Mouse (Mus musculus): ENCODE data around the gene Tsr2.

Gene Tsr2

DNA sequence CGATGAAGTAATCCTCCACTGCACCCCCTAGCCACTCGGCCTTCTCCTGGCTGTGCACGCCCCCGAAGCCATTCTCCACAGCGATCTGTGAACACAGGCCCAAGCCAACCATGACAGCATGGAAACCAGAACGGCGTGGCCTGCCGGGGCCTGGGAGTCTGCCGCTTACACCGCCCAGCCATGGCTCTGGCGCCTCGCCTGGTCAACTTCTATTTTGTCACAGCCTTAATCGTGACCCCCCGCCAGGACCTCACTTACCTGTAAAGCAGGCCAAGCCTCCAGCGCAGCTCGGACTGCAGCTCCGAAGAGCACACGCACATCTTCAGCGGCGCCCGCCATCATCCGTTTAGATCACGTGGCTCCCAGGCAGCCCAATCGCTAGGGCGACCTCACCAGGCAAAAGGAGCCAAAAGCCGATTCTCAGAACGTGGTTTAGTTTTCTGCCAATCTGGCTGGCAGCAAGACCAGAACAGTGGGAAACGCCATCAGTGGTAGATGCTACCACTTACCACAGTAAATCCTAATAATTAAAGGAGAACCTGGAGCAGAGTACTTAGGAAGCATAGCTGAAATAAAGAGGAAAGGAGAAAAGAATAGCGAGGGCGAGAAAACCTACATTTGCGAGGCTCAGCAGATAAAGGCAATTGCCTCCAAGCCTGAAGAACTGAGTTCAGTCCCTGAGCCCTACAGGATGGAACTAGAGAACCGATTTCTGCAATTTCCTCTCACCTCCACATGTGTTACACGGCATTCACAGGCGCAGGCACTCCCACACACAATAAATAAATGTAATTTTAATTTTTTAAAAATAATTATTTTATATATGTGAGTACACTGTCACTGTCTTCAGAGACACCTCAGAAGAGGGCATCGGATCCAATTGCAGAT, at the start of gene Tsr2:
Gene Tsr2 (minus strand): TSS at position 373 of the 888 bp plus-strand sequence.
- DNase-seq = peak; percentile 76 to 82

DNA sequence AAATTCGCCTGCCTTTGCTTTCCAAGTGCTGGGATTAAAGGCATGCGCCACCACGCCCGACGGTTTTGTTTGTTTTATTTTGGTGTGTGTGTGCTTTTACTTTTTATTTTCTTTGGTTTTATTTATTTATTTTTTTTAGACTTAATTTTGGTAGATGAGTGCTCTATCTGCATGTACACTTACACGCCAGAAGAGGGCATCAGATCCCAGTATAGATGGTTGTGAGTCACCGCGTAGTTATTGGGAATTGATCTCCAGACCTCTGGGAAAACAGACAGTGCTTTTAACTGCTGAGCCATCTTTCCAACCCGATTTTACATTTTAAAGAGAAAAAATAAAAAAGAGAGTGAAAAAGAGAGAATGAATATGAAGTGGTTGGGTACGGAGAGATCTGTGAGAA, 36.4 kb upstream of the Tsr2 start:
- DNase-seq = peak in 1 of 2 experiments; percentile 2

DNA sequence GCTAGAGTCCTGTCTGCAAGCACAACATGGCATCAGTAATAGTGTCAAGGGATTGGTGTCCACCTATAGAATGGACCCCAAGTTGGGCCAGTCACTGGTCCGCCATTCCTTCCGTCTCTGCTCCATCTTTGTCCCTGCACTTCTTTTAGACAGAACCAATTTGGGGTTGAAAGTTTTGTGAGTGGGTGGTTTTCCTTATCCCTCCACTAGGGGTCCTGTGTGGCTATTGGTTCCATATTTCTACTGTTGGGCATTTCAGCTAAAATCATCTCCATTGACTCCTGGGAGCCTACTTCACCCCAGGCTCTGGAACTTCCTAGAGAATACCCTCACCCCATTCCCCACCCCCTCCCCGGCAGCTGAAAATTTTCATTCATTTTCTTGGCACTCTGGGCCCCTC, 34.1 kb upstream of the Tsr2 start:
- no peak for DNase-seq

DNA sequence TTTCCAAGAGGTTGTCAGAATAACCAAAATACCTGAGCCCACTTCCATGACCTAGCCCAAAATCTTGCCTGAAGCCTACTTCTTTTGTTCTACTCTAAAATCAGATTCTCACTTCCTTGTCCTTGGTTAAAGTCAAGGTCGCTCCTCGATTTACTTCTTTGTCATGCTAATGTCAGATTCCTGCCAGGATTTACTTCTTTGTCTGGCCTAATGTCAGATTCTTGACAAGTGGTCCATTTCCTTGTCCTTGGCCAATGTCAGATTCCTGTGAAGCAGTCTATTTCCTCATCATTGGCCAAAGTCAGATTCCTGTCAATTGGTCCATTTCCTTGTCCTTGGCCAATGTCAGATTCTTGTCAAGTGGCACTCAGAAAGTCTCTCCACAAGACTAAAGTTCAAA, 27.6 kb upstream of the Tsr2 start:
- DNase-seq = no peak

DNA sequence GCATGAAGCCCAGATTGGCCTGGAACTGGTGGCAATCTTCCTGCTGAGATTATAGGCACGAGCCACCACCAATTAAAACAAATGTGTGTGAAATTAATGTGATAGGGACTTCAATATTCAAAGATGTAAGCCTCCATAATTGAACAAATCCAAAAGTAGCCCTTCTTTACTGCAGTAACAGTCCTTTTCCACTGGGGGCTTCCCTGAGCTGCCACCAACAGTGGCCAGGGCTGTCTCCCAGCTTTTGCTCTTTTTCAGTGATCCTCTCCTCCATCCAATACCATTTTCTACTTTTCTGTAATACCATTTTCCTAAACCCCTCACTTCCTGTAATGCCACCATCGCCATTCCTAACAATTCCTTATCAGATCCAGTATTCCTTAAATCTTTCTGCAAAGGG, 21.1 kb upstream of the Tsr2 start:
- DNase-seq = peak; percentile 18 to 29

DNA sequence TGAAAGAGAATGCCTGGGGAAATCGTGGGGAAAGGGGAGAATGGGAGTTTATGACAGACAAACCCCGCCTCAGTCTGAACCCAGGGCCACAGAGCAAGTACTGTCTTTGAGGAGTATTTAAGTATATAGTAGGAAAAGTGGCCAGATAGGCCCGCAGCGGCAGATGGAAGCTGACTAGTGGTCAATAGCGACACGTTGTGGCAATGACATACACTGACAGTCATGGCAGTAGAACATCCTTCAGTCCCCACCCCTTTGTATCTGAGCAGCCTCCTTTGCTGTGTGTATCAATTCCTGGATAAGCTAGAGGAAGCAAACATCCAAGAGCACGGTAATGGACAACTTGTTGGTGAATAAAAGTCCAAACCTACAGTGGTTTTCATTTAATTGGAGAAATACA, 20.5 kb upstream of the Tsr2 start:
- peak; percentile 44 to 47 for DNase-seq

DNA sequence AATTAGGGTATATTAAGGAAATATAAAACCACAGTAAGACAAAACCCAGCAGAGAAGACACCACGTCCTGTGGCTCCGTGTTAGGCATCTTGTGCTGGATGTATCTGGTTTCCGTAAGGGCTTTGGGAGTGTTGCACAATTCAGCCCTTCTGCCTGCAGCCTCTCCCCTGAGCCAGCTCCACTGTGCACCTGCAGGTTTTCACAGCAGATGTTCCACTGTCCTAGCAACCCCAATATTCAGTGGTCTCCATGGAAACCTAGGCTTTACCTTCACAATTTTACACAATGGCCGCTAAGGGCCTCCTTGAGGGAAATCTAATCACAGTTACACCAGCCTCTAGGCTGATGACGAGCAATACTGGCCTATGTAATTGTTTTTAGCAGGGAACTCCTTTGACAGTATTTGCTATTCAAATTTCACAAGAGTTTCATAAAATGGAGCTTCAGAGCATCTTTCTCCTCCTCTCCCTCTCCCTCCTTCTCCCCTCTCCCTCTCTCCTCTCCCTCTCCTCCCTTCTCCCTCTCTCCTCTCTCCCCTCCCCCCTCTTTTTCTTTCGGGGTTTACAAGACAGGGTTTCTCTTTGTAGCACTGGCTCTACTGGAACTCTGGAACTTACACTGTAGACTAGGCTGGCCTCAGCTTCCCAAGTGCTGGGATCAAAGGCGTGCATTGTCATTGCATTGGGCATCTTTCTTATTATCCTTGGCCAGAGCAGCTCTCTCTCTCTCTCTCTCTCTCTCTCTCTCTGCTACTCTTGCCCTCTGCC, 11.1 kb upstream of the Tsr2 start:
- DNase-seq = no peak

DNA sequence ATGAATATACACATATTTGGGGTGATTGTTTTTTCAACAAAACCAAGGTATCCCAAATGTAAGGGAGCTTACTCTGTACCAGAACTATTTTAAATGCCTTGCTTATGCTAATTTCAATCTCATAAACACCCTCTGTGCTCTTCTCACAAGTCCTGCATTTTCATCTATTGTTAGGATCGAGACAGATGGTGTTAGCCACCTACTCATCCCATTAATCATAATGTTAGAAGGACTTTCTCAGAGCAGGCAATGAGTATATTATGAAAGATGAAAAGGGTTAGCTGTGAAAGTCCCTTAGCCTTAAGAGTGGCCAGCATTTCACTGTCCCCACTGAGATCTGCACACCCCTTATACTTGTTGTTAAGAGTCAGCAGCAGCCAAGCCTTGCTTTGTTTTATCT, 8.9 kb downstream of the Tsr2 start:
- DNase-seq = no peak

DNA sequence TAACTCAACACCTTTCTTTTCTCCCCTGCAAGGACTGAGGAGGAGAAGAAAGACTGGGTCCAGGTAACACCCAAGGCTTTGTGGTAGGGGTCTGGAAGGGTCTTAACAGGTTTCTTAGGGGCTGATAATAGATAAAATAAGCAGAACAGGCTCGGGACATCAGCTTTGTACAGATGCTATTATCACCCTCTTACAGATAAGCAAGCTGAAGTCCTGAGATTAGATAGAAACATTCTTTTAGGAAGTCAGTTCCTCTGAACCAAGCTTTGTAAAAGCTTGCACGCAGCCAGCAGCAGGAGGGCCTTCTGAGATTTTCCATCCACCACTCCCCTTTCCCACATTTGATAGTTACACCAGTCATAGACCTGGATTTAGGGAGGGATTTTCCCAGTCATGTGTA, 10.7 kb downstream of the Tsr2 start:
- DNase-seq = no peak

DNA sequence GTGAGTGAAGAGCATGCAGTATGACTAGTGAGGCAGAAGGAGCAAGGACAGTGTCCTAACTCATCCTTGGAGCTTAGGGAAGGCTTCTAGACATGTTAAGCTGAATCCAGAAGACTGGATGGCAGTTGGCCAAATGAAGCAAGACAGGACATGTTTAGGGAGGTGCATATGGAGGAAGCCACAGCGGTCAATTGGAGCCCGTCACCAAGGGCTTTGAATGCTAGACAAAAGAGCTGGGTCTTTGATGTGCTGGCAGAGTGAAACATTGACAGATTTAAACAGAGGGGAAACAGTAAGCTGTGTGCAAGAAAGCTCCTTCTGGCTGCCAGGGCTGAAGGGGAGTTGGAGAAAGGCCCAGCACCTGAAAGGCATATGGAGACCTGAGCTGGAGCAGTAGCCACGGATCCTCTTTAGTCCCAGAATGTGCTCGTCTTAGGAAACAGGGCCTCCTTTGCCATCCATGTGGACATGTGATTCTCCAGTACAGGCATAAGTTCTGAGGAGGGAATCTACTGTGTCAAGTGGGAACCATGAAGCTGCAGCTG, 19.3 kb downstream of the Tsr2 start:
- peak; percentile 27 to 45 for DNase-seq

DNA sequence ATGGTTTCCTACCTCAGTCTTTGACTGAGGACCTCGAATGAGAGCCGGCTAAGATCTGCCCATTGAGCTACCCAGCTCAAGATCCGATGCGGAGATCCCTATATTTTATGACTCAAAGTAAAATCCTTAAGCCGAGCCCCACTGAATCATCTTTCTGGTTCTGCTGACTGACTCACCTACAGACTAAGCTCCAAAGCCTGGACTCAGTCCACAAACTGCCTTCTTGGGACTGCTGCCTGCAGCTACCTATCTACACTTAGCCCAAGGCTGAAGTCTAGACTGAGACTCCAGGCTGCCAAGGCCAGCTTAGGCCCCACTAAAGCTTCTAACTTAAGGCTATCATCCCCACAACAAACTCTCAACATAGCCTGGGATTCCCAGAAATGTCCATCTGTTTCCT, 20.3 kb downstream of the Tsr2 start:
- no peak for DNase-seq

DNA sequence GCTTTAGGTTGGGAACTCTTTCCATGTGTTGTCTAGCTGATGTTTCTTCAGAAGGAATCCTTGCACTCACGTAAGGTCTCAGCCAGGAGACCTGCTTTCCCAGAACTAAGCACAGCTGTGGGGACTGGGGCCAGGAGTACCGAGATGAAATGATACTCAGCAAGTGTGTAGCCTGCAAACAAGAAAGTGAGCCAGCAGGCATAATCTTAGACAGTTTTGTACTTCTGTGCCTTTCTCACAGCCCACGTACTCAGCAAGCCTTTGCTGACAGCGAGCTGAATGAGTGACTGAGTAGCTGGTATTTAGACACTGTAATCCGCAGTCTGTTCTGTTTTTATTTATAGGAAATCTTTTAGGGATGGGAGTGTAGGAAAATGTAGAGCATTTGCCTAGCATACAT, 28.5 kb downstream of the Tsr2 start:
- no peak for DNase-seq

DNA sequence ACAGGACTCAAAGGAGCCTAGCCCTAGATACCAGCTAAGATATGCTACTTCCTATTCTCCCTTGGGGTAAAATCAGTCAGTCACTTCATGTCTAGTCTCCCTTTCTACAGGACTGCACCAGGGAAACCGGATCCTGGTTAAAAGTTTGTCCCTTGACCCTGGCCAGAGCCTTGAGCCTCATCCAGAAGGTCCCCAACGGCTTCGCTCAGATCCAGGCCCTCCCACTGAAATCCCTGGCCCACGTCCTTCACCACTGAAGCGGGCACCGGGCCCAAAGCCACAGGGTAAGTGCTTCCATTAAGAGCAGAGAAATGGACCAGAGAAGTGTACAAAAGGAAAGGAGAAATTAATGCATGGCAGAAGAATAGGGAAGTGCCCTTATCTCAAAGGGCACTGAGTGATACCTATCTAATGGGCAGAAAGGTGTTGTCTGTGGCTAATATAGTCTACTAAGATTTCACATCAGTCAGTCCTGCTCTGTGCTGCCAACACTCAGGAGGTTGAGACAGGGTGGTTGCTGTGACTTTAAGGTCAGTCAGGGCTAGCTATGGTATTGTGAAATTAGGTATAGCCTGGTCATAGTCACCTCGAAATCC, 30.2 kb downstream of the Tsr2 start:
- no peak for DNase-seq

DNA sequence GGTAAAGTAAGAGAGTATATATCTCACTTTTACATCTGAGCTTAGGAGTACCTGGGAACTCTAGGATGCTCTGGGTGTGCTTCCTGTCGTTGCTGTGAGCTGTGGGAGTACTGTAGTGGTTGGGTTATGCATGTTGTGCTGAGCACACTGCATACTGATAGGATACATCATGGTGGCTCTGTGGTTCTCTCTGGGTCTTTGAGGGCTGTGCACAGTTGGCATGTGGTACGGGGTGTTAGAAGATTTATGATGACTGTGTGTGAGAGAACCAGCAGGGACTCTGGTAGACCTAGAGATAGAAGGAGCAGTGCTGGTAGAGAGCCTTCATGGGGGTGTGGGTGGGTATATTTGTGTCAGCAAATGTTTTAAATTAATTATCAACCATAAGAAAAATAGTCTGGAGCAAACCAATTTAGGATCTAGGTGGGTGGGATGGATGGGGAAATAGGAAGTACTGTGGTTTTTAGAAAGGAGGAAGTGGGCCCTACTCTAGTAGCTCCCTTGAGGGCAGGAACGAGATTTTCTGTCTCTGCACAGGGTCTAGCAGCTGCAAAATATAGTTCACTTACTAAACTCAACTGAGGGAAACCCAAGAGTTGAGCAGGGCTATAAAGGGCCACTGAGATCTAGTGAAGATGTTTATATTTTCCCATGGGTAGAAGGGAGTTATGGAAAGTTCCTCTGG, 34.6 kb downstream of the Tsr2 start:
- no peak for DNase-seq

DNA sequence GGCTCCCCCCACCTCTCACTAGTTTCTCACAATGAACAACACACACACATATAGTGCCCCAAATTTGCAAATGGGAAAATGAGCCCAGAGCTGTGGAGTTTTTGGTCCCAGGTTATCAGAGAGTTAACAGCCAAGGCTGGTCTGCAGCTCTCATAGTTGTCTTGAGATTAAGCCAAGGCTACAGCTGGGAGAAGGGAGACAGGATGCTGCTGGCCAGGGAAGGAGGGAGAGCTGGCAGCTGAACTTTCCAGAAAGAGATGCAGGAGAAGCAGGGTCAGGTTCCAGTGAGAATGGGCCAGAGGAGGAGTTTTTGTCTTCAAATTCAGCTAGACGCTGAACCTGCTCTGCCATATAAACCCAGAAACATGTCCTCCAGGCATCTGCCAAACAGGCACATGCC, 37.0 kb downstream of the Tsr2 start:
- DNase-seq = no peak

DNA sequence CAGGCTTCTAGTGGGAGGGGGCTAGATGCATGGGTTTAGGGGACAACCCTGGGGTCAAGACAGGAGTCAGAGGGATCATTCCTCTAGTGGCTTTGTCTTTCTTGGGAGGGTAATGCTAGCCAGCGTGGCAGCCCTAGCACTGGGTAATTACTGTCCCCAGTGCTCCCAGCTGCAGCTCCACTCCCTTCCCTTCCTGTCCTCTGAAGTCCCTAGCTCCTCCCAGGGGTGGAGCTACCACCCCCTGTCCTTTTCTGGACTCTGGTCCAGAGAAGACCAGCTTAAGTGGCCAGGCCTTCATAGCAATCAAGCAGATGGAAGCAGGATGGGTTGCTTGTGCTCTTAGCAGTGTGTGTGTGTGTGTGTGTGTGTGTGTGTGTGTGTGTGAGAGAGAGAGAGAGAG, 40.8 kb downstream of the Tsr2 start:
- no peak for DNase-seq

DNA sequence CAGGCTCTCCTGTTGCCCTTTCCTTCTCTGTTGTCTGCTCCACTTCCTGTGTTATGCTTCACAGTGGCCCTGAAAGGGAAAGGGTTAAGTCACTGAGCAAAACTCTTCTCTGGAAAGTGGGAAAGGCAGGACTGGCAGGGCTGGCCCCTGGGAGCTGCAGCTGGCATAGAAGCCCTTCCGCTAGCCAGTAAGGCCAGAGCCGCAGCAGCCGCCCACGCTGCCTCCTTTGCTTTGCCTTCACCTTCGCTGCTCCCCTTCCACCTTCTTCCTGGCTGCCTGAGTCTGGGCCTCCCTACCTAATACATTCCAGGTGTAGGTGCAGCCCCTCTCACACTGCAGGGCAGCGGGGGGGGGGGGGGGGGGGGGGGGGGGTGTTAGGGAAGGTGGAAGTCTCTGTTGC, 41.9 kb downstream of the Tsr2 start:
- DNase-seq = no peak

DNA sequence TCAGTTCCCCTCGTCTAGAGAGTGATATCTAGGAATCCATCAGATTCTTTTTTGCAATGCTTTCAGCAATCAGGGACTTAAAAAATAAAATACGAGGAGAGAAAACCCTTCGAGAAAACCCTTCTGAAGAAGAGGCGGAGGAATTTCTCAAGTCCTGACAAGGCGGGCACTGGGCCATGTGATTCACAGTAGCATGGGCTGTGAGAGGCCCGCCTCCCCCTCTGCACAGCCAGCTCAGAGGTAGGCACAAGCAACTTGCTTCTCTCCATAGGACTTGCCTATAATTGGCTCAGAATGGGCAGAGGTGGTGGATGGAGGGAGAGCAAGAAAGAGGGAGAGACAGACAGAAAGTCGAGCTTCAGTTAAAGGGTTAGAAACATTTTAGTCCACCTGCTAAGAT, 46.0 kb downstream of the Tsr2 start:
- peak in 1 of 2 experiments; percentile 23 for DNase-seq

DNA sequence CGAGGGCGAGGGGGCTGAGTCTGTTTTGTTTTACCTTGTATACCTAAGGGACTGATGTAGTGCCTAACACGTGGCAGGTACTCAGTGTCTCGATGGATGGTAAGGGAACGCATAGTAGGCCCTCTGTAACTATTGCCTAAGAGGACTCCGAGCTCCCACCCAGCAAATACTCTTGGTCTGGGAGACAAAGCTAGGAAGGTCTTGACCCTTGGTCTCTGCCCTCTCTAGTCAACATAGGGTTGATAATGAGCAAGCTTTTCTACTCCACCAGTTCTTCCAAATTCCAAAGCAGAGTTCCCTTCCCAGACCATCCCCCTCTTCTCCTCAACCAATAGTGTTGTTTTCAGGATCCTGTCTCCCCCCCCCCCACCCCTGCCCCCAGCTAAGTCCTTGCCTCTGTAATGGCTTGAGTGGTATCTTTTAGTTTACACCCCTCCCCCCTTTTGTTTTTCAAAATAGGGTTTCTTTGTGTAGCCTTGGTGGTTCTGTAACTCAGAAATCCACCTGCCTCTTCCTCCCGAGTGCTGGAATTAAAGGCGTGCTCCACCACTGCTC, 46.6 kb downstream of the Tsr2 start:
- no peak for DNase-seq

DNA sequence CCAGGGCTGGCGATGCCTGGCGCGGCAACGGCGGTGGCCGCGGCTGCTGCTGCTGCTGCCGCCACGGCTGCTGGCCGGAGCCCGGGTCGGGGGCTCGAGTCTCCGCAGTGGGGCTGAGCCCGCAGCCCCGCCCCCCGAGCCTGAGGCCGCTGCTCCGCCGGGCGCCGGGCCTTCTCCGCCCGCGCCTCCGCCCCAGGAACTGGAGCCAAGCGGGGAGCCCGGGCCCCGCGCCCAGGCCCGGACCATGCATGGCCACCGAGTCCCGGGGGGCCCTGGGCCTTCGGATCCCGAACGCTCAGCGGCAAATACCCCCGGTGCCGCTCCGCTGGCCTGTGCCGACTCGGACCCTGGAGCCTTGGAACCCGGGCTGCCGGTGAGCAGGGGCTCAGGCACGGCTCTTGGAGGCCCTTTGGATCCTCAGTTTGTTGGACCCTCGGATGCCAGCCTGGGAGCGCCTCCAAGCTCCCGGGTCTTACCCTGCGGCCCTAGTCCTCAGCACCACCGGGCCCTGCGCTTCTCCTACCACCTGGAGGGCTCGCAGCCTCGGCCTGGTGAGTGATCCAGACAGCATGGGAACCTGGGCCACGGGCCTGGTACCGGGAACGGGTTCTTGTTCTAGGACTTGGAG, 48.8 kb downstream of the Tsr2 start:
- DNase-seq = peak; percentile 27 to 57

DNA sequence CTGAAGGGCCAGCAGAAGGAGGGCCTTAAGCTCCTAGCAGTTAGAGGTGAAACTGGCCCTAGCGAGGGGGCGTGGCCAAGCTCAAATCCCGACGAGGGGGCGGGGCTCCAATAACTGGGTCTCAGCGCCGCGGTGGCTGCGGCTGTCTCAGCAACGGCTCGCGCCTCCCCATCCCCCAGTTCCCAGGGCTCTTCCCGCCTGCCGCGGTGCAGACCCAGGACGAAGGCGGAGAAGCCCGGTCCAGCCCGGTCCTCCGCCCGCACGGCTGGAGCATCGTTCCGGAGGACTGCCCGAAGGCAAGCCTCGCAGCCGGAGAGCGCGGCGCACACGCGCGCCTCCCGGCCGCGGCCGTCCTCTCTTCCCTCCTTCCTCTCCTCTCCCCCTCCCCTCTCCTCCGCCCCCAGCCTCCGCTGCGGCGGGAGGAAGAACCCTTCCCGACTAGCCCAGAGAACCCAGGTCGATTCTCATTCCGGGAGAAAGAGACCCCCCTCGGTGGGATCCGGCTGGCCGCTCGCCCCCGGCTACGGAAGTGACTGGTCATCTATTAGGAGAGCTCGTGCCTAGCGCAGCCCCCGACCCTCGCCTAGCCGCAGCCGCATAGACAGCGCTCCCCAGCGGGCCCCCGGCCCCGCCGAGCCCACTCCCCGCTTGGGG, 49.4 kb downstream of the Tsr2 start:
- peak; percentile 90 for DNase-seq

DNA sequence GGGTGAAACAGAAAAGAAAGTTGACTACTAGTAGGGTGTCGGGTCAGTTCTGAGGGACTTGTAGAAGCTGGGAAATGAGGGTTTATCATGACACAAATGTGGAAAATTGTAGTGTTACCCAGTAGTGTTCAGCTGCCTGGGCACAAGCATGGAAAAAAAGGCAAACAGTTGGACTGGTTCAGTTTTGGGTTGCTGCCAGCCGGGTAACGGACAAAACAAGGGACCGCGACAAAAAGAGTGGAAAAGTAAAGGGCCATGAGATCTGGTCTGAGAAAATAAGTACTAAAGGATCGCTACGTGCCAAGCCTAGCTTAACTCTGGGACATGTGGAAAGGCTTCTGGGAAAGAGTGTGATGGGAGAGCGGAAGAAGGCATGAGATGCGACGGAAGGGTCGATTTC, 50.0 kb downstream of the Tsr2 start:
- DNase-seq = peak in 1 of 2 experiments; percentile 23

All from cerebellum, adult 18-20 months (tissue).